Mouse (Mus musculus) lung, embryonic 15.5 days (tissue): ENCODE results near the gene St3gal4. TPM values are rescaled to one million over a fixed set of nuclear protein-coding genes. Genes with fewer than 3 reads are reported as not detected.

Experiments
- ATAC-seq: fragments of 200-750 bp; cut with Nextera tagmentation; 2 replicates; pipeline ENCODE4 v1.8.0; 2017; ENCODE audit warnings: moderate number of reproducible peaks, borderline replicate concordance; ENCODE audit not compliant: low FRiP score, low TSS enrichment; ENCODE audit errors: extremely low read depth
- H3K27ac ChIP-seq: fragments of 300-500 bp; sonication (generic); 2 replicates; pipeline ENCODE4 v1.5.1; 2015; ENCODE audit warnings: moderate library complexity, mild to moderate bottlenecking, inconsistent platforms
- H3K27me3 ChIP-seq: fragments of 300-500 bp; sonication (generic); 2 replicates; pipeline ENCODE4 v1.6.1; 2015; ENCODE audit warnings: inconsistent platforms
- H3K36me3 ChIP-seq: fragments of 300-500 bp; sonication (generic); 2 replicates; pipeline ENCODE4 v1.6.1; 2015; ENCODE audit warnings: inconsistent platforms
- H3K4me1 ChIP-seq: fragments of 300-500 bp; sonication (generic); 2 replicates; pipeline ENCODE4 v1.6.1; 2015; ENCODE audit warnings: inconsistent platforms
- H3K4me2 ChIP-seq: fragments of 300-500 bp; sonication (generic); 2 replicates; pipeline ENCODE4 v1.6.1; 2015; ENCODE audit warnings: inconsistent platforms, mild to moderate bottlenecking, moderate library complexity
- H3K4me3 ChIP-seq: fragments of 300-500 bp; sonication (generic); 2 replicates; pipeline ENCODE4 v1.5.1; 2015; ENCODE audit warnings: mild to moderate bottlenecking, inconsistent platforms
- H3K9ac ChIP-seq: fragments of 300-500 bp; sonication (generic); 2 replicates; pipeline ENCODE4 v1.6.1; 2015; ENCODE audit warnings: inconsistent platforms
- H3K9me3 ChIP-seq: fragments of 300-500 bp; sonication (generic); 2 replicates; pipeline ENCODE4 v1.6.1; 2016; ENCODE audit warnings: inconsistent platforms
- WGBS: fragments of 180-500 bp; shearing (Covaris S2); methylation state at CpG from one replicate; pipeline ENCODE4 v1.1.7; 2015; 5-methylcytosine and 5-hydroxymethylcytosine counted together
- polyA plus RNA-seq: library from polyadenylated mRNA; unstranded; fragments of >200 nt; fragmentation: Nextera tagmentation; extraction: Ambion mirVana; gene quantifications from 2 replicates; pipeline ENCODE4 v1.2.1, GENCODE M21; 2015

St3gal4 gene
- polyA plus RNA-seq, 1 experiment from 2014 or later: 37.4 TPM

DNA sequence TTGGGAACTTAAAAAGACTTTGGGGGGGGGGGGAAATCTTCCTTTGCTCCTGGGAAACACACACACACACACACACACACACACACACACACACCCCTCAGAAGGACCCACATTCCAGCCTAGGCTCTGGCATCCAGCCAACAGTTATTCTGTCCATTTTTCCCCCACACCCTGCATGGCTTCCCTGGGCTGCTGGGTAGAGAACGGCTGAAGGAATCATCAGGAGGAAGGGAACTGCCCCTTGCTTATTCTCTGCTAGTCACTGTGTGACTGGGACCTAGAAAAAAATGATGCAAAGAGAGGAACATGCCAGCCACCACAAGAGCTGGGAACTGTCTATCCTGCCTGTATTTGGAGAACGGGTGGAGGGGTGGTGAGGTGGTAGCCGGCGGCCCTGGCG is 101.0 kb downstream of the St3gal4 start:
- ATAC-seq: peak; percentile 71
- Histone ChIP-seq H3K9me3 (no peaks in the 10 kb centered on the region), H3K4me1 (peaks cover 17% of the 10 kb centered on the region), H3K9ac (no peak overlapping the region), H3K27ac (no peak overlapping the region), H3K27me3 (no peaks in the 10 kb centered on the region), H3K4me3 (no peak overlapping the region), H3K36me3 (no peaks in the 10 kb centered on the region), H3K4me2 (peak overlapping the region; percentile 43)
- 19% methylated on average over 5 of the region's 5 CpGs for WGBS

DNA sequence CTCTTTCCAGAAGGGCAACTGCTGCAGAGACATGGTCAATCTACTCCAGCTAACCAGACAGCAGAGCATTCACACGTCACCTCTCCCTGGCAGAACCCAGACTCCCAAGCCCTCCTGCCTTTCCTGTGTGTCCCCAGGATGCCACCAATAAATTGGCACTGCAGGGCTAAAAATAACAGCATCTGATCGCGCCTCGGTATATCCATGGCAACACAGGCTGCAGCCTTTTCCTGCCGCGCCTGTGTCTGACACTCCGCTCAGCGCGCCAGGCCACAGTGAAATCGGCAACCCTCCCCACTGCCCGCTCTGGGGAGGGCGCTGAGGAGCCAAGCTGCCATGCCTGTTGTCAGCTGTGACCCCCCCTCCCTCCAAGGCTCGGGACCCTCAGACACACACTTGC is 101.5 kb downstream of the St3gal4 start:
- Histone ChIP-seq H3K9me3 (no peaks in the 10 kb centered on the region), H3K27me3 (no peaks in the 10 kb centered on the region), H3K36me3 (no peaks in the 10 kb centered on the region), H3K27ac (no peak overlapping the region), H3K9ac (0 out of 2 replicates have a peak overlapping the region, but pooled peaks have one; percentile 21), H3K4me2 (peak overlapping the region; percentile 43), H3K4me3 (no peak overlapping the region), H3K4me1 (peaks cover 17% of the 10 kb centered on the region)
- WGBS: 6% methylated on average over 13 of the region's 13 CpGs
- ATAC-seq: peak; percentile 40

DNA sequence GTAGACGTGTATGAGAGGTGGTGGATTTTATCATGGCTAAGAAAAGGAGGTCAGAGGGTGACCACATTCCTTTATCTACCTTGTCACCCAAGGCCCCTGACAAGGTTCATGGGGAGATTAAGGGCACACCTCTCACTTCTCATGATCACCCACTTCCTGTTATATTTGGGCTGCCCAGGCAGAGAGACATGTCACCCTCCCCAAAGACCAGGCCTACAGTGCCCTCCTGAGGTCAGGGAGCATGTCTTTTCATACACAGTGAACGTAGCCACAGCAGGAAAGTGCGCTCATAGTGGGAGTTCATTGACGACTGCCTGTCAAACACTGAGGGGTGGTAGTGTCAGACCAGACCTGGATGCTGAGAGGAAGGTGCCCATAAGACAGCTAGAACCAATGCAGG is 102.3 kb downstream of the St3gal4 start:
- Histone ChIP-seq H3K4me1 (peaks cover 17% of the 10 kb centered on the region), H3K27ac (no peak overlapping the region), H3K4me2 (no peak overlapping the region), H3K36me3 (no peaks in the 10 kb centered on the region), H3K9ac (no peak overlapping the region), H3K9me3 (no peaks in the 10 kb centered on the region), H3K4me3 (no peak overlapping the region), H3K27me3 (no peaks in the 10 kb centered on the region)
- 50% methylated on average over 4 of the region's 4 CpGs for WGBS
- ATAC-seq: no peak

DNA sequence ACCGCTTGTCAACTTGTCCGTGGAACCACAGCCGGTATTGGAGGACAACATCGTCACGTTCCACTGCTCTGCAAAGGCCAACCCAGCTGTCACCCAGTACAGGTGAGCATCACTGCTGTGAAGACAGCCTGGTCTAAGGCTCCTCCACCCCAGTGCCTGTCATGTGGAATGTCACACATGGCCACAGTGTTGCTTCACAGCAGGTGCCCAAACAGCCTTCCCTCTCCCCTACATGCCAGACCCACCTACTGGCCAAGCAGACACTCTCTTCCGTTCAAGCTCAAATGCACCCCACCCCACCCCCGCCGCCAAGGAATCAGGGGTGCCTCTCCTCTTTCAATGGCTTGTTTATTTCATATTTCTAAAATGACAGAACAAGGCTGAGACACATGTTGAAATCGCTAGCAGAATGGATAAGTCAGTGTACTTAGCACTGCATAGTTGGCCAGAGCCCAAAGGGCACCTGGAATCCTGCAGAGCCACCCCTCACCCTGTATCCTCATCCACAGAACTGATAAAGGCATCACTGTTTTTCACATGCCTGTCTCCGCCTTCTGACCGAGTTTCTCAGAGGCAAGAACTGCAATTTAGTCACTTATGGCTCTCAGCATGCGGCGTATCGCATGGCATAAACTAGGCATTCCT is 111.2 kb downstream of the St3gal4 start:
- Histone ChIP-seq H3K9ac (no peak overlapping the region), H3K36me3 (no peaks in the 10 kb centered on the region), H3K4me2 (no peak overlapping the region), H3K4me1 (peaks cover 10% of the 10 kb centered on the region), H3K9me3 (no peaks in the 10 kb centered on the region), H3K27me3 (no peaks in the 10 kb centered on the region), H3K27ac (no peak overlapping the region), H3K4me3 (no peak overlapping the region)
- WGBS: 52% methylated on average over 14 of the region's 14 CpGs
- ATAC-seq: peak; percentile 36; the same call in 1 of the 2 replicates

DNA sequence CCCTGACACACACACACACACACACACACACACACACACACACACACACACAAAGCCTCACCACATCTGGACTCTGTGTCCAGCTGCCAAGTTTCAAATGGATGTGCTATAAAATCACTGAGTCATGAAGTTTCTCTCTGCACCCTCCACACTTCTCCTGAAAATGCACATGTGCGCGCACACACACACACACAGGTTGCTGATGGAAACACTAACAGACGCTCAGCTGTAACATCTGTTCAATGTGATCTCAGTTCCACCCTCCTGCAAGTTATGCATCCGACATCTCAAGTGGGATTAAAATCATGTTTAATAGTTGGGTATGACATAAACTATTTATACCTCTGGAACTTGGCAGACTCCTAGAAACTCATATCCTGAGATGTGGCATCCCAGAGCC is 115.0 kb downstream of the St3gal4 start:
- Histone ChIP-seq H3K4me2 (no peak overlapping the region), H3K9ac (no peak overlapping the region), H3K36me3 (no peaks in the 10 kb centered on the region), H3K9me3 (no peaks in the 10 kb centered on the region), H3K4me1 (peaks cover 10% of the 10 kb centered on the region), H3K27ac (no peak overlapping the region), H3K4me3 (no peak overlapping the region), H3K27me3 (no peaks in the 10 kb centered on the region)
- ATAC-seq: no peak
- WGBS: 74% methylated on average over 4 of the region's 4 CpGs

DNA sequence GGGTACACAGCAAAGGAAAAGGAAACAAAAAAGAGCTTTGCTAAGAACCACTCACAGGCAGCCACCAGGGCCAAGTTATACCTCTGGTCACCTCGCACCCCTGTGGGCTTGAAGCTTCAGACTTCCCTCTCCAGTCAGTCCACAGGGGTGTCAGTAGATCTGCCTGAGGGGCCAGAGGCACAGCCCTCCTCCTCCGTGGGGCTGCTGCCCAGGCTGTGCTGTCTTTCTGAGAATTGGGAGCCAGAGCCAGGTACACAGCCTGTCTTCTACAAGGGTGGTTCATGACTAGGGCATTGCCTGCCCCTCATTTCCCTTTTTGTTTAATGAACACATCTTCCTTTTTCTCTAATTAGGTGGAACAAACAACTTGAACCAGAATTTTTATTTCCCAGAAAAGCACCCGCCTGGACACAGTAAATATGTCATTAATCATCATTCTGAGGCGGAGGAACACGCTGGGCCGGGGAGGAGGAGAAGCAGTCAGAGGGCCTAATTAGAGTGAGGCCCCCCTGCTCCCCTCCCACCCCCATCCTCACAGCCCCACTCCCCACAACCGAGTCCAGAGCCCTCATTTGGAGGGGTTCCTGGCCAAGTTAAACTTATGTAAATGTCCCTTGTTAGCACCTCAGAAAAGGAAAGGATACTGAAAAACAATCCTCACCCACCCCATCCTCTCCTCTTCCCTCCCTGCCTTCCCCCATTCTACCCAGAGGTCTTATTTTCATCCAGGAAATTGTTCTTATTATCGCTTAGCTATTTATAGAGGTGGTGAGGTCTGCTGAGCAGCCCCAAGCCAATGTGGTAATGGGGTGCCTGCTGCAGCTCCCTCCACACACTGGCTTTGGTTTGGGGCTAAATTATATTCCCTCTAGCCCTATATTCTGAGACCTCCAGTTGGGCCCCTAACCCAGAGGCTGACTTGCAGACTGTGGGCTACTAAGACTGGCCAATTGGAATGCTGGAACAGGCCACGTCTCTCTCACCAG is 120.9 kb downstream of the St3gal4 start:
- 35% methylated on average over 9 of the region's 9 CpGs for WGBS
- no peak for ATAC-seq
- Histone ChIP-seq H3K27ac (no peak overlapping the region), H3K27me3 (no peaks in the 10 kb centered on the region), H3K9me3 (no peaks in the 10 kb centered on the region), H3K4me2 (no peak overlapping the region), H3K4me1 (peaks cover 17% of the 10 kb centered on the region), H3K9ac (no peak overlapping the region), H3K4me3 (no peak overlapping the region), H3K36me3 (no peaks in the 10 kb centered on the region)

Other genes with a start within 250 kb of the St3gal4 start
- gene Dcps, start 56.8 kb upstream of the St3gal4 start, polyA plus RNA-seq: 92.6 and 93.1 TPM in 2 replicates
- gene Srpr, start 80.9 kb upstream of the St3gal4 start, polyA plus RNA-seq: 113 and 118 TPM in 2 replicates
- gene Tirap, start 81.0 kb upstream of the St3gal4 start, polyA plus RNA-seq: 10.6 and 14.0 TPM in 2 replicates
- 37.9 and 43.0 TPM in 2 replicates for gene Foxred1, start 91.8 kb upstream of the St3gal4 start, polyA plus RNA-seq
- gene Fam118b, start 148.5 kb upstream of the St3gal4 start, polyA plus RNA-seq: 35.9 and 36.7 TPM in 2 replicates
- gene Rpusd4, start 148.6 kb upstream of the St3gal4 start, polyA plus RNA-seq: 24.3 and 27.7 TPM in 2 replicates